Mouse (Mus musculus) megakaryocyte, embryonic 14.5 days (primary cell): ENCODE results near the gene Med21.

ENCODE experiments used
- FLI1 ChIP-seq: IDR thresholded peaks from 2 replicates; pipeline ENCODE4 v1.6.1; 2012; ENCODE audit warnings: low read length, inconsistent platforms, mixed read lengths
- GATA1 ChIP-seq: IDR thresholded peaks from 3 replicates; pipeline ENCODE4 v1.6.1; 2012; ENCODE audit warnings: mixed read lengths, low read length, inconsistent platforms, borderline replicate concordance

DNA sequence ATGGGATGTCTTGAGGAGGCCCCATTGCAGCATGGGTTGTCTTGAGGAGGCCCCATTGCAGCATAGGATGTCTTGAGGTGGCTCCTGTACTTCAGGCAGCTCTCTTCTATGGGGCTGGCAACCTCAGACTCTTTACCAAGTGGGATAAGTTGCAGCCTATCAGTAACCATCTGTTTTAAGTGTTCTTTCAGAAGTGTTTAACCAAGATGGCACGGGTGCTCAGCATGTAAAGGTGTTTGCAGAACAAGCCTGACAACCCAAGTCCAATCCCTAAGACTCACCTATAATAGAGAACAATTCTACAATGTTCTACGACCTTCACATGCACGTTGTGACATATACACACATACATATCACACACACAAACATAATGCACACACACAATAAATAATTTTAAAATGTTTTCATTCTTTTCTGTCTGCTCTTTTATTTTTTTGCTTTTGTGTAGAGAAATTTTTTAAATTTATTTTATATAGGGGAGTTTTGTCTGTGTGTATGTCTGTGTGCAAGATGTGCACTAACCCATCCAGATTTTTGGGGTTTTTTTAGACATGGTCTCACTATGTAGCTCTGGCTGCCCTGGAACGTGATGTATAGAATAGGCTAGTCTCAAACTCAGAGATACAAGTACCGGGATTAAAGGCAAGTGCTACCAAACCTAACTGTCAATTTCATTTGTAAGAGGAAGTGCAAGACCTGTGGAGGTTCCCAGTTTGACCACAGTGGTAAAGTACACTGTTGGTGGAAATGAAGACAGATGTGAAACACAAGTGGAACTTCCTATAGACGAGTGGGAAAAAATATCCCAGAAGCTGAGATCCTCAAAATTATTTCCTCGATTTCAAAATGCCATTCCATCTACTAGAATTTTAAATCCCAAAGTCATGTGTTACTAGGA is 2.0 kb upstream of the Med21 start:
- TF ChIP-seq GATA1 (no peak), FLI1 (no peak)
